Mouse (Mus musculus) testis, adult 2 months (tissue): ENCODE results near the gene Usf1. TPM values are rescaled to one million over a fixed set of nuclear protein-coding genes. Genes with fewer than 3 reads are reported as not detected.

ENCODE experiments used
- H3K27ac ChIP-seq: fragments of 200-500 bp; 2 replicates; pipeline ENCODE4 v1.5.1; 2012; ENCODE audit warnings: low read depth, low read length; ENCODE audit not compliant: control insufficient read depth, insufficient read depth
- H3K27me3 ChIP-seq: fragments of 200-500 bp; 2 replicates; pipeline ENCODE4 v1.6.1; 2012; ENCODE audit warnings: mild to moderate bottlenecking, low read length, moderate library complexity; ENCODE audit not compliant: control insufficient read depth, insufficient read depth
- H3K36me3 ChIP-seq: fragments of 200-500 bp; 2 replicates; pipeline ENCODE4 v1.6.1; 2012; ENCODE audit warnings: mild to moderate bottlenecking, low read length; ENCODE audit not compliant: control insufficient read depth, insufficient read depth
- H3K4me1 ChIP-seq: fragments of 200-500 bp; 2 replicates; pipeline ENCODE4 v1.6.1; 2012; ENCODE audit warnings: low read length; ENCODE audit not compliant: control insufficient read depth, insufficient read depth
- H3K4me3 ChIP-seq: fragments of 200-500 bp; 2 replicates; pipeline ENCODE4 v1.5.1; 2012; ENCODE audit warnings: low read depth, mild to moderate bottlenecking, low read length, moderate library complexity, mixed read lengths; ENCODE audit not compliant: control insufficient read depth
- CTCF ChIP-seq: fragments of 200-500 bp; IDR thresholded peaks from 2 replicates; pipeline ENCODE4 v1.5.1; 2012; ENCODE audit warnings: low read depth, mild to moderate bottlenecking, inconsistent platforms, low read length, moderate library complexity; ENCODE audit not compliant: control insufficient read depth, insufficient read depth, insufficient replicate concordance
- POLR2A ChIP-seq: fragments of 200-500 bp; IDR thresholded peaks from 2 replicates; pipeline ENCODE4 v1.6.1; 2012; ENCODE audit warnings: low read depth, mild to moderate bottlenecking, inconsistent platforms, low read length, moderate library complexity; ENCODE audit not compliant: control insufficient read depth
- polyA plus RNA-seq: library from polyadenylated mRNA; depleted of rRNA; stranded (reverse); fragments of >200 nt; gene quantifications from 2 replicates; pipeline ENCODE4 v1.2.3, GENCODE M21; 2012; rRNA removed

The Usf1 gene
- polyA plus RNA-seq: 24.4 and 28.8 TPM in 2 replicates

GRCm38 (mm10) chr1:171410947-171411484, at the start of gene Usf1:
TSS of gene Usf1 (plus strand) at chr1:171411313.
- peaks cover 16% of the 10 kb centered on the region for H3K4me1 ChIP-seq
- peak; percentile 86 for TF ChIP-seq POLR2A
- TF ChIP-seq CTCF: no peak
- H3K27ac ChIP-seq: peak within 1 kb of the TSS; percentile 93
- no peaks in the 10 kb centered on the region for H3K36me3 ChIP-seq
- no peaks in the 10 kb centered on the region for H3K27me3 ChIP-seq
- H3K4me3 ChIP-seq: peak within 1 kb of the TSS; percentile 78

- H3K4me1 ChIP-seq: peaks cover 8% of the 10 kb centered on the region
- no peaks in the 10 kb centered on the region for H3K27me3 ChIP-seq
- no peaks in the 10 kb centered on the region for H3K36me3 ChIP-seq
- H3K27ac ChIP-seq: no peak overlapping the region
- TF ChIP-seq CTCF: no peak
- TF ChIP-seq POLR2A: no peak
- H3K4me3 ChIP-seq: no peak overlapping the region
These were observed 45.2 kb upstream of the Usf1 start for GRCm38 (mm10) chr1:171365934-171366333.

GRCm38 (mm10) chr1:171369845-171370556, 41.1 kb upstream of the Usf1 start, which contains the start of gene Nectin4:
TSS of gene Nectin4 (plus strand) at chr1:171370099.
- H3K4me1 ChIP-seq: peaks cover 2% of the 10 kb centered on the region
- H3K4me3 ChIP-seq: no peak within 1 kb of the TSS
- no peaks in the 10 kb centered on the region for H3K36me3 ChIP-seq
- no peaks in the 10 kb centered on the region for H3K27me3 ChIP-seq
- TF ChIP-seq CTCF: no peak
- no peak for TF ChIP-seq POLR2A
- H3K27ac ChIP-seq: no peak within 1 kb of the TSS

GRCm38 (mm10) chr1:171372880-171373279, 38.2 kb upstream of the Usf1 start:
- H3K36me3 ChIP-seq: no peaks in the 10 kb centered on the region
- no peak overlapping the region for H3K4me3 ChIP-seq
- peaks cover 2% of the 10 kb centered on the region for H3K4me1 ChIP-seq
- no peak overlapping the region for H3K27ac ChIP-seq
- TF ChIP-seq CTCF: no peak
- TF ChIP-seq POLR2A: no peak
- H3K27me3 ChIP-seq: no peaks in the 10 kb centered on the region

GRCm38 (mm10) chr1:171373946-171374345, 37.2 kb upstream of the Usf1 start:
- H3K36me3 ChIP-seq: no peaks in the 10 kb centered on the region
- no peak for TF ChIP-seq POLR2A
- no peak for TF ChIP-seq CTCF
- H3K4me3 ChIP-seq: no peak overlapping the region
- no peak overlapping the region for H3K27ac ChIP-seq
- no peaks in the 10 kb centered on the region for H3K27me3 ChIP-seq
- peaks cover 2% of the 10 kb centered on the region for H3K4me1 ChIP-seq

GRCm38 (mm10) chr1:171375646-171376097, 35.4 kb upstream of the Usf1 start:
- Histone ChIP-seq H3K36me3 (no peaks in the 10 kb centered on the region), H3K27me3 (no peaks in the 10 kb centered on the region), H3K27ac (no peak overlapping the region), H3K4me1 (peaks cover 2% of the 10 kb centered on the region), H3K4me3 (no peak overlapping the region)
- TF ChIP-seq CTCF (no peak), POLR2A (no peak)

- H3K27ac ChIP-seq: no peak overlapping the region
- peaks cover under 1% of the 10 kb centered on the region for H3K4me1 ChIP-seq
- TF ChIP-seq POLR2A (no peak), CTCF (no peak)
- H3K27me3 ChIP-seq: no peaks in the 10 kb centered on the region
- no peaks in the 10 kb centered on the region for H3K36me3 ChIP-seq
- H3K4me3 ChIP-seq: no peak overlapping the region
These were observed 32.8 kb upstream of the Usf1 start for GRCm38 (mm10) chr1:171378298-171378697.
